Mouse (Mus musculus): ENCODE measurements at regions not wholly inside any gene's neighbourhood (a gene's known extent, or its start where the extent isn't known, plus 50 kb on each side); places are given as distances from the start of the nearest gene placed in this dataset.

GRCm38 (mm10) chr9:112014796-112015195, 220.9 kb downstream of the Arpp21 start:
- Histone ChIP-seq H3K27me3 (no peaks in the 10 kb centered on the region), H3K9ac (no peak overlapping the region), H3K27ac (no peak overlapping the region), H3K9me3 (no peaks in the 10 kb centered on the region), H3K4me1 (no peaks in the 10 kb centered on the region), H3K36me3 (no peaks in the 10 kb centered on the region), H3K4me2 (no peak overlapping the region), H3K4me3 (no peak overlapping the region)
- ATAC-seq (ENCODE audit: insufficient number of reproducible peaks, low FRiP score, low TSS enrichment, low read depth): no peak
- WGBS: 27% methylated on average over 6 of the region's 6 CpGs

GRCm38 (mm10) chr9:111994401-111994800, 241.3 kb downstream of the Arpp21 start:
- Histone ChIP-seq H3K4me2 (no peak overlapping the region), H3K4me1 (no peaks in the 10 kb centered on the region), H3K4me3 (no peak overlapping the region), H3K9ac (no peak overlapping the region), H3K27ac (no peak overlapping the region), H3K27me3 (no peaks in the 10 kb centered on the region), H3K9me3 (no peaks in the 10 kb centered on the region), H3K36me3 (no peaks in the 10 kb centered on the region)
- no peak for ATAC-seq (ENCODE audit: insufficient number of reproducible peaks, low FRiP score, low TSS enrichment, low read depth)
- WGBS: 54% methylated on average over 4 of the region's 4 CpGs

GRCm38 (mm10) chr9:111993844-111994243, 241.9 kb downstream of the Arpp21 start:
- Histone ChIP-seq H3K27me3 (no peaks in the 10 kb centered on the region), H3K36me3 (no peaks in the 10 kb centered on the region), H3K4me3 (no peak overlapping the region), H3K4me2 (no peak overlapping the region), H3K9ac (no peak overlapping the region), H3K4me1 (no peaks in the 10 kb centered on the region), H3K27ac (no peak overlapping the region), H3K9me3 (no peaks in the 10 kb centered on the region)
- no peak for ATAC-seq (ENCODE audit: insufficient number of reproducible peaks, low FRiP score, low TSS enrichment, low read depth)
- 31% methylated on average over 4 of the region's 4 CpGs for WGBS

GRCm38 (mm10) chr9:111990060-111990459, 245.7 kb downstream of the Arpp21 start:
- Histone ChIP-seq H3K9me3 (no peaks in the 10 kb centered on the region), H3K9ac (no peak overlapping the region), H3K4me1 (no peaks in the 10 kb centered on the region), H3K36me3 (no peaks in the 10 kb centered on the region), H3K27me3 (no peaks in the 10 kb centered on the region), H3K4me3 (no peak overlapping the region), H3K4me2 (no peak overlapping the region), H3K27ac (no peak overlapping the region)
- no peak for ATAC-seq (ENCODE audit: insufficient number of reproducible peaks, low FRiP score, low TSS enrichment, low read depth)
- 81% methylated on average over 3 of the region's 3 CpGs for WGBS

- Histone ChIP-seq H3K9ac (no peak overlapping the region), H3K27me3 (no peaks in the 10 kb centered on the region), H3K4me3 (no peak overlapping the region), H3K4me1 (no peaks in the 10 kb centered on the region), H3K4me2 (no peak overlapping the region), H3K27ac (no peak overlapping the region), H3K36me3 (no peaks in the 10 kb centered on the region), H3K9me3 (no peaks in the 10 kb centered on the region)
- ATAC-seq (ENCODE audit: insufficient number of reproducible peaks, low FRiP score, low TSS enrichment, low read depth): no peak
- WGBS: 23% methylated on average over 5 of the region's 5 CpGs
Measured at GRCm38 (mm10) chr9:111963405-111964037, 272.2 kb downstream of the Arpp21 start.

- Histone ChIP-seq H3K9ac (no peak overlapping the region), H3K9me3 (no peaks in the 10 kb centered on the region), H3K27me3 (no peaks in the 10 kb centered on the region), H3K4me1 (no peaks in the 10 kb centered on the region), H3K4me3 (no peak overlapping the region), H3K36me3 (no peaks in the 10 kb centered on the region), H3K4me2 (no peak overlapping the region), H3K27ac (no peak overlapping the region)
- WGBS: 50% methylated on average over 2 of the region's 2 CpGs
- ATAC-seq (ENCODE audit: insufficient number of reproducible peaks, low FRiP score, low TSS enrichment, low read depth): no peak
Measured at GRCm38 (mm10) chr9:111957799-111958198, 267.7 kb upstream of the Stac start.

- no peaks in the 10 kb centered on the region for H3K36me3 ChIP-seq
- H3K4me1 ChIP-seq: no peaks in the 10 kb centered on the region
- H3K4me3 ChIP-seq: no peak overlapping the region
- whole genome bisulfite sequencing: 42% methylated on average over 8 of the region's 8 CpGs
- H3K9me3 ChIP-seq: no peaks in the 10 kb centered on the region
- no peak for ATAC-seq (ENCODE audit: insufficient number of reproducible peaks, low FRiP score, low TSS enrichment, low read depth)
- no peak overlapping the region for H3K4me2 ChIP-seq
- no peak overlapping the region for H3K27ac ChIP-seq
- H3K9ac ChIP-seq: no peak overlapping the region
- no peaks in the 10 kb centered on the region for H3K27me3 ChIP-seq
Measured at GRCm38 (mm10) chr9:111939271-111940067, 249.3 kb upstream of the Stac start.

GRCm38 (mm10) chr9:111932455-111932854, 242.3 kb upstream of the Stac start:
- Histone ChIP-seq H3K4me3 (no peak overlapping the region), H3K9me3 (no peaks in the 10 kb centered on the region), H3K27ac (no peak overlapping the region), H3K27me3 (no peaks in the 10 kb centered on the region), H3K9ac (no peak overlapping the region), H3K4me2 (no peak overlapping the region), H3K36me3 (no peaks in the 10 kb centered on the region), H3K4me1 (no peaks in the 10 kb centered on the region)
- no peak for ATAC-seq (ENCODE audit: insufficient number of reproducible peaks, low FRiP score, low TSS enrichment, low read depth)
- WGBS: 51% methylated on average over 6 of the region's 6 CpGs

GRCm38 (mm10) chr9:111918275-111918940, 228.3 kb upstream of the Stac start:
- Histone ChIP-seq H3K9ac (no peak overlapping the region), H3K4me1 (no peaks in the 10 kb centered on the region), H3K27me3 (no peaks in the 10 kb centered on the region), H3K4me2 (no peak overlapping the region), H3K27ac (no peak overlapping the region), H3K36me3 (no peaks in the 10 kb centered on the region), H3K4me3 (no peak overlapping the region), H3K9me3 (no peaks in the 10 kb centered on the region)
- no peak for ATAC-seq (ENCODE audit: insufficient number of reproducible peaks, low FRiP score, low TSS enrichment, low read depth)
- 18% methylated on average over 16 of the region's 16 CpGs for WGBS

GRCm38 (mm10) chr9:111916684-111917535, 226.8 kb upstream of the Stac start:
- Histone ChIP-seq H3K4me3 (no peak overlapping the region), H3K4me1 (no peaks in the 10 kb centered on the region), H3K27ac (no peak overlapping the region), H3K27me3 (no peaks in the 10 kb centered on the region), H3K36me3 (no peaks in the 10 kb centered on the region), H3K9me3 (no peaks in the 10 kb centered on the region), H3K4me2 (no peak overlapping the region), H3K9ac (no peak overlapping the region)
- ATAC-seq (ENCODE audit: insufficient number of reproducible peaks, low FRiP score, low TSS enrichment, low read depth): no peak
- WGBS: 32% methylated on average over 17 of the region's 17 CpGs

- no peak overlapping the region for H3K9ac ChIP-seq
- H3K4me3 ChIP-seq: no peak overlapping the region
- H3K27me3 ChIP-seq: no peaks in the 10 kb centered on the region
- no peak overlapping the region for H3K27ac ChIP-seq
- H3K9me3 ChIP-seq: no peaks in the 10 kb centered on the region
- H3K36me3 ChIP-seq: no peaks in the 10 kb centered on the region
- no peak for ATAC-seq (ENCODE audit: insufficient number of reproducible peaks, low FRiP score, low TSS enrichment, low read depth)
- 21% methylated on average over 4 of the region's 4 CpGs for WGBS
- no peak overlapping the region for H3K4me2 ChIP-seq
- H3K4me1 ChIP-seq: no peaks in the 10 kb centered on the region
Measured at GRCm38 (mm10) chr9:111908806-111909205, 218.7 kb upstream of the Stac start.

Measured in limb, embryonic 15.5 days (tissue).